Mouse (Mus musculus): ENCODE results near the gene Tom1l2. TPM values are rescaled to one million over a fixed set of nuclear protein-coding genes. Genes with fewer than 3 reads are reported as not detected.

Gene Tom1l2
- polyA plus RNA-seq, 1 experiment = 27.6 TPM

DNA sequence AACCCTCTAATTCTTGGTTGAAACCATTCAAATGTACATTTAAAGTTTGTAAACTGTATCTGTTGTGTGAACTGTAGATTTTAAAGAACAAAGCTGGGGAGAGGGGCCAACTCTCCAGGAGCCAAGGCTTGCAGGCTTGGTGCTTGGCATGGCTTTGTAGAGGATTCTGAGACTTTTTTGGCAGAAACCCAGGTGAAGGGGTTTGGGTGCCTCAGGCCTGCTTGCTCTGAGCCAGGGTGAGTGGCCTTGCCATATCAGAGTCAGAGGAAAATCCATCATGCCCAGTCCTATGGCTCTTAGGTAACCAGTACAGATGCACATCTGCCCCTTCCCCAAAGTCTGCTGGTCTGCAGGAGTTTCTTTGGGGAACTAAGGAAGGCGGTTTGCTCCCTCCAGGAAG lies 126.8 kb downstream of the Tom1l2 start:
- no peak overlapping the region for H3K27ac ChIP-seq (replicated peaks; ENCODE audit: low read depth, low read length)

DNA sequence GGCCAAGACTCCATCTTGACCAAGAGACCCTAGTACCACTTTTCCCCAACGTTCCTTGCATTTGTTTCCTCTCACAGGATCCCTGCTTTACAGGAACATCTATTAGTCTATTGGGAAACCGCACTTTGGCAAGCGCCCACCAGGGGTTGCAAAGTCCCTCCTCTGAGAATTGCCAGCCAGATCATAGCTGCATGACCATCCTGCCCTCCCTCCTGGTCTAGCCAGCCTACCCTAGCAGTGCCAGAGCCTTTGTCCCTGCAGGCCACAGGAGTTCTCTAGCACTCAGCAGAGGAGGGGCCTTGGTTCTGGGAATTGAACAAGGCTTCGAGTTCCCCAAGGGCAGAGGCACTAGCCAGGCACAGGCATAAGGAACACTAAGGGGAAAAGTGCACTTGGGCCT lies 128.0 kb downstream of the Tom1l2 start:
- H3K27ac ChIP-seq (replicated peaks; ENCODE audit: low read depth, low read length) = no peak overlapping the region
- H3K4me1 ChIP-seq (ENCODE audit: control insufficient read depth, insufficient read depth, insufficient read length, low read length) = peaks cover 16% of the 10 kb centered on the region

More for the DNA sequence above, 126.8 kb downstream of the Tom1l2 start:
- H3K4me1 ChIP-seq (ENCODE audit: control insufficient read depth, insufficient read depth, insufficient read length, low read length) = peaks cover 16% of the 10 kb centered on the region
- no peak overlapping the region for H3K4me3 ChIP-seq (ENCODE audit: insufficient read depth, low read depth, low read length)

DNA sequence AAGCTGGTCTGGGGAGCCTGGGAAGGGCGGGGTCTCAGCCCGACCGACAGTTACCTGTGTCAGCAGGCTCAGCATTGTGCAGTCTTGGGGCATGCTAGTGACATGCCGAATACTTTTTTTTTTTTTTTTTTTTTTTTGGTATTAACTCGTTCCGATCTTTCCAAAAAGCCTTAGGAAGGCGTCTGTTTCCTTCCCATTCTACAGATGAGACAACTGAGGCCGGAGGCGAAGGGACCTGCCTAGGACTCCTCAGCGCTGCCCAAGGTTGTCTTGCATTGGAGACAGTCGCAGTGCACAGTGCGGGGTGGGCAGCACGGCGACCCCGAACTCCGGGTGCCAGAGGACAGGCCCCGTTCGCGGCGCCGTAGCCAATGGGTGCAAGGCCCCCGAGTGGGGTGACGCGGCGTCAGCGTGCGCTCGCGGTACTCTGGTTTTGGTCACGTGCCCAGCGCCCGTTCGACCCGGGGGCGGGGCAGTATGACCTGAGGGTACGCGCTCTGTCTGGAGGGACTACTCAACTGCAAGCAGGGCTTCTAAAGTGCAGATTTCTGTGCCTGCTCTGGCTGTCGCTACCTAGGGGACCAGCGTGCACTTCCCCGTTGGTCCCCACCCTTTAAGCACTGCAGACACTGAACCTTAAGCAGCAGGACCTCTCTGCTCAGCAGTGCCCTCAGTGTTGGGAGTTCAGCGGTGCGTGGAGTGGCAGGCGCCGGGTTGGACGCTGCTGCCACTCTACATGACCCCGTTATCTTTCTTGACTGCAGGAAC lies 130.1 kb downstream of the Tom1l2 start, which contains the start of gene Srebf1:
Gene Srebf1, minus strand, starts transcription at position 113 of the 768 bp plus-strand sequence.
- peak within 1 kb of the TSS; percentile 63 for H3K4me3 ChIP-seq (ENCODE audit: insufficient read depth, low read depth, low read length)
- peaks cover 17% of the 10 kb centered on the region for H3K4me1 ChIP-seq (ENCODE audit: control insufficient read depth, insufficient read depth, insufficient read length, low read length)
- peak within 1 kb of the TSS; percentile 54; the same call in 1 of the 2 replicates for H3K27ac ChIP-seq (replicated peaks; ENCODE audit: low read depth, low read length)

More for the DNA sequence above, 128.0 kb downstream of the Tom1l2 start:
- no peak overlapping the region for H3K4me3 ChIP-seq (ENCODE audit: insufficient read depth, low read depth, low read length)

DNA sequence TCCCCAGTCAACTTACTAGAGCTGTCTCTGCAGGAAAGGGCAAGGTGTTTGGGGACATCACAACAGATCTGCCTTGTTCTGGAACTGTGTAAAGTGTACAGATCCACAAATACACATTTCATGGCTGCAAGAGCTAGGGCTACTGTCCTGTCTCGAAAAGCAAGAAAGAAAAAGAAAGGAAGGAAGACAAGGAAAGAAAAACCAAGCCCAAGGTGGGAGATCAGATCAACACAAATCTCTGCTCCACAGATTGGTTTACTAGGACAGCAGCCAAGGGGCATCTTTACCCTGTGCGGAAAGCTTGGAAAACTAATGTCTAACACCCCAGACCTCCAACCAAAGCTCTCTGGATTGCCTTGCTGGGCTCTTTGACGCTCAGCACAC lies 130.6 kb downstream of the Tom1l2 start:
- Histone ChIP-seq H3K27ac (replicated peaks; ENCODE audit: low read depth, low read length) (no peak overlapping the region), H3K4me3 (ENCODE audit: insufficient read depth, low read depth, low read length) (peak overlapping the region; percentile 63), H3K4me1 (ENCODE audit: control insufficient read depth, insufficient read depth, insufficient read length, low read length) (peaks cover 20% of the 10 kb centered on the region)

DNA sequence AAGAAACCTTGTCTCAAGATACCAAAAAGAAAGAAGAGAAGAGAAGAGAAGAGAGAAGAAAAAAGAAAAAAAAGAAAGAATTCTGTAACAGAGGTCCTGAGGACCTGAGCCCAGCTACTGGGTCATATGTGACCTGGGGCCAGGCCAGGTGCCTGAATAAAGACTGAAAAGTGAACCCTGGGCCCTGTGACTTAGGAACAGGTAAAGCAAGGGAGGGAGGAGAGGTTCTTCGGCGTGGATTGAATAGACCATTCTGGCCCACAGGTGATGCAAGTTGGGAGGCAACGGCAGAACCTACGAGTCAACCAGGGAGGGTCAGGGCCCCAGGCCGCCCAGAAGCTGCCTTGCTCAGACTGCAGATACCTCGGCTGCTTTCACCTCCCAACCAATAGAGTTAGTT lies 131.3 kb downstream of the Tom1l2 start:
- Histone ChIP-seq H3K4me1 (ENCODE audit: control insufficient read depth, insufficient read depth, insufficient read length, low read length) (peaks cover 24% of the 10 kb centered on the region), H3K4me3 (ENCODE audit: insufficient read depth, low read depth, low read length) (no peak overlapping the region), H3K27ac (replicated peaks; ENCODE audit: low read depth, low read length) (no peak overlapping the region)

DNA sequence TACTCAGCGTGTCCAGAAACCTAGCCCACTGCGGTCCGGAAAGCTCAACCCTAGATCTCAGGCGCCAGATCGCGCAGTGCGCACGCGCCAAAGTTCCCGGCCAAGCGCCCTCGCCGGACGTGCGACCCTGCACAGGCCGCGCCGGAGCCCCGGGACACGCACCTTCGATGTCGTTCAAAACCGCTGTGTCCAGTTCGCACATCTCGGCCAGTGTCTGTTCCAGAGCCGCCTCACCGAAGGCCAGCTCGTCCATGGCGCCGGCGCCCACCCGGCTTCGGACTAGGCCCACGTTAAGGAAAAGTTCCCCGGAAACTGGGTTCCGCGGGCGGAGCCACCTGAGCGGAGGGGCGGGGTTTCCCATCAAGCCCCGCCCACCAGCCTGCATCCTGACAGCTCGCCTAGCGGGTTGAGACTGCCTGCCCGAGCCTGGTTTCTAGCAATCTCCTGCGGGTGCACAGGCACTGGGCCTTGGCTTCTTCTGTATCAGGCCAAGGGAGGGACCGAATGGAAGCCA lies 132.4 kb downstream of the Tom1l2 start:
- Histone ChIP-seq H3K4me3 (ENCODE audit: insufficient read depth, low read depth, low read length) (peak overlapping the region; percentile 78), H3K4me1 (ENCODE audit: control insufficient read depth, insufficient read depth, insufficient read length, low read length) (peaks cover 22% of the 10 kb centered on the region), H3K27ac (replicated peaks; ENCODE audit: low read depth, low read length) (peak overlapping the region; percentile 91)

DNA sequence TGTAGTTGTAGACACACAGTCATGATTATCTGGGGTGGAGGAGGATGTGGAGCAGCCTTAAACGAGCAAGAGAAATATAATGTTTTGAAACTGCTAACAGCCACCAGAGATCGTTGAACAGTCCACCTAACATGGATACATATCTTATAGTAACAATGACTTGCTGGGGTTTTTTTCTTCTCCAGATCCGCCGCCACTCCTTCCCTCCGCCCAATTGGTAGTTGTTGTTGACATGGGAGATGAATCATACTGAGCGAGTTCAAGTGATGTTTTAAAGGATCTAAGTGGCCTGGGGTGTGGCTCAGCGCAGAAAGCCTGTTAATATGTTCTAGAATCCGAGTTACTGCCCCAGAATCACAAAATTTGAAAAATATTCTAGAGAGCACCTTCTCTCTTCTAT lies 133.1 kb downstream of the Tom1l2 start:
- peak overlapping the region; percentile 78 for H3K4me3 ChIP-seq (ENCODE audit: insufficient read depth, low read depth, low read length)
- H3K4me1 ChIP-seq (ENCODE audit: control insufficient read depth, insufficient read depth, insufficient read length, low read length) = peaks cover 20% of the 10 kb centered on the region
- peak overlapping the region; percentile 91; the same call in 1 of the 2 replicates for H3K27ac ChIP-seq (replicated peaks; ENCODE audit: low read depth, low read length)

DNA sequence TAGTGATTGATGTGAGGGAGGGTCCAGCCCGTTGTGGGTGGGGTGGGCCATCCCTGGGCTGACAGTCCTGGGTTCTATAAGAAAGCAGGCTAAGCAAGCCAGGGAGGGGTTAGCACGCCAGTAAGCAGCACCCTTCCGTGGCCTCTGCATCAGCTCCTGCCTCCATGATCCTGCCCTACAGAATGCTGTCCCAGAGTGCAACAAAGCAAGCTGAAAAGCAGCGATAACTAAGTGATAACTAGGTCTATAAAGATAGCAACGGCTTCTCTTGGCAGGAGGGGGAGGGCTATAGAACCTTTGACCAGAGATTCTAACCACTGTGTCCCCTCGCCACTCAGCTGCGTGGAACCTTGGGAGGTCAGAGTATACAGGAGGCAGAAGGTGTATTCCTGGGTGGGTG lies 135.2 kb downstream of the Tom1l2 start:
- Histone ChIP-seq H3K4me3 (ENCODE audit: insufficient read depth, low read depth, low read length) (no peak overlapping the region), H3K4me1 (ENCODE audit: control insufficient read depth, insufficient read depth, insufficient read length, low read length) (peaks cover 18% of the 10 kb centered on the region), H3K27ac (replicated peaks; ENCODE audit: low read depth, low read length) (no peak overlapping the region)

DNA sequence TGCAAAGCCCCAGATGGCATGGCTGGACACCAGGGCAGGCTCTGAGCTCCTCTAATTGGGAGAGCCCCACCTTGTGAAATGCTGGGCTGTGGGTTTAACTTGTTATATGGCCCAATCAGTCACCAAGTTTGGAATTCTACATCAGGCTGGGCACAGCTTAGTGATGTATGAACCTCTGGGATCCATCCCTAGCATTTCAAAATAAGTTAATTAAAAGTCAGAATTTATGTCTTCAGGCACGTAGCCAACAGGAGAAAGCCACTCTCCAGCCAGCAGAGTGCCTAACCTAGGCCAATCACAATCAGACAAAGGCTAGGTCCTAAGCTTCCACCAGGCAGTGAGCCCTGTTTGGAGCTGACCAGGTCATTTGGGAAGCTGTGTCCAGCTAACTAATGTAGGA lies 136.0 kb downstream of the Tom1l2 start:
- Histone ChIP-seq H3K27ac (replicated peaks; ENCODE audit: low read depth, low read length) (no peak overlapping the region), H3K4me3 (ENCODE audit: insufficient read depth, low read depth, low read length) (no peak overlapping the region), H3K4me1 (ENCODE audit: control insufficient read depth, insufficient read depth, insufficient read length, low read length) (peaks cover 15% of the 10 kb centered on the region)

DNA sequence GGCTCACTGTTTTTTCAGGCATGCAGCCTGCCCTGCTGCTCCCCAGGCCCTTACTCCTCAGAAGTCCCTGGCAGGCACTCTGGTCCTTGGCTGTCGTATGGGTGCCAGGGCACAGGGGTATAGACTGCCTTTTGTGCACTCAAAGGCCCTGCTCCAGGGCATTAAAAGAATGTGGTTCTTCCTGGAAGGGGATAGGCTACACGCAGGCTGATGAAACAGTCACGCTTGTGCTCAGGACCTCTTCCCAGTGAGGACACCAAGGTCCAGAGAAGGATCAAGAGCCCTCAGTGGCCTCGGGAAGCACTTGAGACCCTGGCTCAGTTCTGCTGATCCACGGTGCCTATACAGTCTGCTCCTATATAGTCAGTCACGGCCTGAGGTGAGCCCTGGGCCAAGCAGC lies 139.4 kb downstream of the Tom1l2 start:
- Histone ChIP-seq H3K4me1 (ENCODE audit: control insufficient read depth, insufficient read depth, insufficient read length, low read length) (peaks cover 18% of the 10 kb centered on the region), H3K27ac (replicated peaks; ENCODE audit: low read depth, low read length) (no peak overlapping the region)

DNA sequence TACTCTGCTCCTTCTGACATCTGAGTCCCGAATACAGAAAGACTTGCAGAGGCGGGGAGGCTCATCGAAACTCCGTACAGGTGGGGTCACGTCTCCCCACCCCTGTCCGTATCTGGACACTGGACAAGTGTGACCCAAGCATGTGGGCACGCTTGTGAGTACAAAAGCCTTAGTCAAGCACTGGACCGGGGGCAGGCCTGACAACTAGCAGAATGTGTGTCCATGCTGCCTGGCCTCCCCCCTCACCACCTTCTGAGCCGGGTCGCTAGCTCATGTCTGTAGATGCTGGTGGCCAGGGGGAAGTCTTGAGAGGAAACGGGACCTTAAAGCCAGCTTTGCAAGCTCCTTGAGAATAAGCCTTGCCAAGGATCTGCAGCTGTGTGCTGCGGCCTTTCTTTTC lies 140.9 kb downstream of the Tom1l2 start:
- Histone ChIP-seq H3K4me1 (ENCODE audit: control insufficient read depth, insufficient read depth, insufficient read length, low read length) (peaks cover 20% of the 10 kb centered on the region), H3K27ac (replicated peaks; ENCODE audit: low read depth, low read length) (no peak overlapping the region), H3K4me3 (ENCODE audit: insufficient read depth, low read depth, low read length) (no peak overlapping the region)

More for the DNA sequence above, 139.4 kb downstream of the Tom1l2 start:
- H3K4me3 ChIP-seq (ENCODE audit: insufficient read depth, low read depth, low read length) = no peak overlapping the region

DNA sequence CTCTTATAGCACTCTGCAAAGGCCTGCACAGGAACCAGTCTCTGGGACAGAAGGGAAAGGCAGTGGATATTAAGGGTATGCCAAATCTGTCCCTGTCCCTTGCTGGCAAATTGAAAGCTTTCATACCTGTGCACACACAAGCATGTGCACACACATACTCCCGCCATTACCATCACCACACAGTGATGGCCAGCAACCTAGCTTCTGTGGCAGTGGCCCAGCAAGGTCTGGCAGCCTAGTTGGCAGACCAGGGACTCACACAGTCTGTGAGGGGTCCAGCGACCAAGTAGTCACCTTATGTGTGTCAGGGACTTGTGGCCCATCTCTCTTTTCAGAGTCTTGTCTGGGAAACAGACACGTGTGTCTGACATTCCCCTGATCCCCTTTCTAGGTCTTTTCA lies 141.6 kb downstream of the Tom1l2 start:
- peaks cover 19% of the 10 kb centered on the region for H3K4me1 ChIP-seq (ENCODE audit: control insufficient read depth, insufficient read depth, insufficient read length, low read length)
- no peak overlapping the region for H3K4me3 ChIP-seq (ENCODE audit: insufficient read depth, low read depth, low read length)
- no peak overlapping the region for H3K27ac ChIP-seq (replicated peaks; ENCODE audit: low read depth, low read length)

DNA sequence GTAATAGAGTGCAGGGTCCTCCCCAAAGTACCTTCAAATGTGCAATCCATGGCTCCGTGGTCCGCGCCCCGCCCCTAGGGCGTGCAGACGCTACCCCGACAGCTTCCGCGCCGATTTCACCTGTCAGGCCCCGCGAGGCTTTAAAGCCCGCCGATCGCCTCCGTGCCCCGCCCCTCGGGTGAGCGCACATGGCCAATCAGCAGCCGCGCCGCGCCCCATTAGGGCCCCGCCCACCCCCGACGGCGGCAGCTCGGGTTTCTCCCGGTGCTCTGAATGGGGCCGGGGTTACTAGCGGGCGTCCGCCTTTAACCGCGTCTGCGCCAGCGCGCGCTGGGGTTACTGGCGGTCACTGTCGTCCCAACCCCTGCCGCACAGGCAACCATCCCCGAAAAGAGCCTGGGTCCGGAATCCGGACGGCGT lies 142.4 kb downstream of the Tom1l2 start:
- Histone ChIP-seq H3K4me3 (ENCODE audit: insufficient read depth, low read depth, low read length) (peak overlapping the region; percentile 69), H3K4me1 (ENCODE audit: control insufficient read depth, insufficient read depth, insufficient read length, low read length) (peaks cover 20% of the 10 kb centered on the region), H3K27ac (replicated peaks; ENCODE audit: low read depth, low read length) (peak overlapping the region; percentile 81)

DNA sequence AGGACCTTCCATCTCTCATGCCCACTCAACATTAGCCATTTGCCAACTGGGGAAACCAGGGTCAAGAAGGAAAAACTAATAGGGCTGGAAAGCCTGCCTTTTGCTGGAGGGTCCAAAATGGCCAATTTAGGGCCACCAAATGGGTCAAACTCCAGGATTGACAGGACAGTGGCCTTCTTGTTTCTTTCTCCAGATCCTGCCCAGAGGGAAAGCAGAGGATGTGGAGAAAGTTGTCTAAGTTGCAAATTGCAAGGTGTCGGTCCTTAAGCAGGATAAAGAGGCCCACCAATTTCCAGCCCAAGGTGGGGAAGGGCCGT lies 142.8 kb downstream of the Tom1l2 start:
- Histone ChIP-seq H3K4me3 (ENCODE audit: insufficient read depth, low read depth, low read length) (peak overlapping the region; percentile 69), H3K4me1 (ENCODE audit: control insufficient read depth, insufficient read depth, insufficient read length, low read length) (peaks cover 20% of the 10 kb centered on the region), H3K27ac (replicated peaks; ENCODE audit: low read depth, low read length) (peak overlapping the region; percentile 81)

DNA sequence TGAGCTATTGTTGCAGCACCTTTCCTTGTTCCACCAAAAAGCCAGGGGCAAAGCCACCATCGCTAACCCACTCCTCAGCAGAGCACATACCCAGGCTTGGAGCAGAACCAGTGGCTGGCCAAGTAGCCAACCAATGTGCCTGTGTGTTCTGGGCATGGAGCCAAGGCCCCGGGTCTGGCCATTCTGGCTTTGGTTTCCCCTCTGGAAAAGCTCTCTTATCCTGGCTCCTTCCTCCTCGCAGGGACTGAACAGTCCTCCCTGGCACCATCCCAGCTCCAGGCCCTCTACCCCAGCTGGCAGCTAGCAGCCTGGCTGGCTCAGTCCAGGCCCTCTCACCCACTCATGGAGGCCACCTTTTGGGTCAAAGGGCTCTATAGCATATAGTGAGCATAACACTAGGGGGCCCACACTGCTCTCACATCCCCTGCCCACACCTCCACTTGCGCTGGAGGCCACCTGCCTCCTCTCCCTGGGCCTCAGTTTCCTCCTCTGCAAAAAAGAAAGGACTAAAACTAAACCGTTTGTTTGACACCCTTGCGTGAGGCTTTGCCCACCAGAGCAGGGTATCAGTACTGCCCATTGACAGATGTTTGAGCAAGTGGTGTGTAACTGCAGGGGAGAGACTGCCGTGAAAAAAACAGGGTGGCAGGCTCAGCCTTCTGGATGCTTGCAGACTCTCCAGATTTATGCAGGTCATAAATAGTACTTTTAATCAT lies 143.3 kb downstream of the Tom1l2 start:
- peak overlapping the region; percentile 82 for H3K27ac ChIP-seq (replicated peaks; ENCODE audit: low read depth, low read length)
- peaks cover 20% of the 10 kb centered on the region for H3K4me1 ChIP-seq (ENCODE audit: control insufficient read depth, insufficient read depth, insufficient read length, low read length)

More for the DNA sequence above, 143.3 kb downstream of the Tom1l2 start:
- peak overlapping the region; percentile 69 for H3K4me3 ChIP-seq (ENCODE audit: insufficient read depth, low read depth, low read length)
